In genomic region chr12:33279159-33279558, GRCm38 (mm10) we compare ENCODE assay signal across 29 mouse cellular contexts.
DNase-seq lines count a peak whose midpoint lies in the region; ATAC-seq and TF ChIP-seq lines count a peak whose summit lies in the region.
"Had no signal": no experiment of that assay in that cellular context is flagged by ENCODE, and none has a peak within 500 bp of the region (broad histone marks: within the 10 kb centered on the region; RNA-seq: fewer than 3 reads in every experiment).

No protein-coding gene starts in this region.

- peak; percentile 7; the same call in 1 of the 2 replicates for ATAC-seq in stomach, embryonic 15.5 days (ENCODE audit: insufficient read depth, low FRiP score, low read depth)
- ATAC-seq in stomach, postnatal 0 days (ENCODE audit: low FRiP score, low TSS enrichment): no peak
- ATAC-seq in inflammation-experienced regulatory T-cells, adult 6 months: peak; percentile 32
- ATAC-seq in intestine, postnatal 0 days: peak; percentile 47; the same call in 1 of the 2 replicates
- ATAC-seq: forebrain, embryonic 15.5 days; hindbrain, postnatal 0 days; Patski had no signal

- no peak for TF ChIP-seq EP300 in stomach, postnatal 0 days (optimal IDR thresholded peaks at IDR 0.05)

- no peak overlapping the region for H3K27ac ChIP-seq in stomach, embryonic 15.5 days
- H3K27ac ChIP-seq in stomach, postnatal 0 days (replicated peaks): no peak overlapping the region
- H3K27ac ChIP-seq in intestine, postnatal 0 days (ENCODE audit: low read depth, low read length): no peak overlapping the region
- H3K27ac ChIP-seq: embryonic facial prominence, embryonic 10.5 days; embryonic facial prominence, embryonic 13.5 days; forebrain, embryonic 12.5 days; forebrain, embryonic 15.5 days; heart, adult 2 months; heart, embryonic 10.5 days; heart, embryonic 13.5 days; hindbrain, embryonic 14.5 days; hindbrain, postnatal 0 days had no signal

- WGBS in stomach, embryonic 15.5 days: 35% methylated on average over 2 of the region's 2 CpGs
- 26% methylated on average over 2 of the region's 2 CpGs for WGBS in stomach, postnatal 0 days
- 26% methylated on average over 2 of the region's 2 CpGs for WGBS in intestine, postnatal 0 days

- no peak overlapping the region for H3K4me3 ChIP-seq in stomach, embryonic 15.5 days (replicated peaks)
- H3K4me3 ChIP-seq in stomach, postnatal 0 days (ENCODE audit: low read depth, low read length): no peak overlapping the region
- H3K4me3 ChIP-seq in intestine, postnatal 0 days (ENCODE audit: low read depth, low read length): no peak overlapping the region
- H3K4me3 ChIP-seq: embryonic facial prominence, embryonic 10.5 days; embryonic facial prominence, embryonic 13.5 days; erythroblast, embryonic 14.5 days; forebrain, embryonic 12.5 days; forebrain, embryonic 15.5 days; heart, adult 2 months; heart, embryonic 10.5 days; heart, embryonic 13.5 days had no signal

- no peaks in the 10 kb centered on the region for H3K36me3 ChIP-seq in stomach, embryonic 15.5 days
- H3K36me3 ChIP-seq in stomach, postnatal 0 days (ENCODE audit: control insufficient read depth, insufficient read depth, low read length): no peaks in the 10 kb centered on the region
- H3K36me3 ChIP-seq in intestine, postnatal 0 days (ENCODE audit: control insufficient read depth, insufficient read depth): no peaks in the 10 kb centered on the region
- H3K36me3 ChIP-seq: embryonic facial prominence, embryonic 10.5 days; embryonic facial prominence, embryonic 13.5 days; forebrain, embryonic 12.5 days; forebrain, embryonic 15.5 days; heart, embryonic 10.5 days; heart, embryonic 13.5 days had no signal

- peak; percentile 77 for DNase-seq in heart, adult 11 months
- DNase-seq in heart, adult 18-20 months: no peak
- DNase-seq in stomach, postnatal 0 days (ENCODE audit: low spot score): no peak
- no peak for DNase-seq in left cerebral cortex, adult 9 months (ENCODE audit: low spot score in 2 of 2)
- DNase-seq in gastrocnemius, postnatal 4 days (ENCODE audit: low spot score in 2 of 2): no peak
- DNase-seq: adrenal gland, postnatal 14 days; cerebellum, adult 11 months; cerebellum, adult 2 months; cerebellum, adult 9-11 months; cerebellum, postnatal 36 days; embryo, embryonic 11 days; gastrocnemius, postnatal 25 days; heart, adult 2 months; heart, postnatal 14 days; heart, postnatal 4 days had no signal

- no peak for TF ChIP-seq CTCF in stomach, postnatal 0 days (IDR thresholded peaks at IDR 0.05; ENCODE audit: low read depth)
- no peak for TF ChIP-seq CTCF in intestine, postnatal 0 days (IDR thresholded peaks at IDR 0.05; ENCODE audit: low read depth)

- H3K9me3 ChIP-seq in stomach, embryonic 15.5 days: no peaks in the 10 kb centered on the region
- no peaks in the 10 kb centered on the region for H3K9me3 ChIP-seq in stomach, postnatal 0 days (ENCODE audit: control insufficient read depth, low read length)
- no peaks in the 10 kb centered on the region for H3K9me3 ChIP-seq in intestine, postnatal 0 days (ENCODE audit: control insufficient read depth)
- H3K9me3 ChIP-seq: embryonic facial prominence, embryonic 10.5 days; embryonic facial prominence, embryonic 13.5 days; forebrain, embryonic 12.5 days; forebrain, embryonic 15.5 days; G1E; heart, embryonic 10.5 days; heart, embryonic 13.5 days had no signal

- peaks cover 4% of the 10 kb centered on the region; the same call in 1 of the 2 replicates for H3K4me1 ChIP-seq in stomach, embryonic 15.5 days
- no peaks in the 10 kb centered on the region for H3K4me1 ChIP-seq in stomach, postnatal 0 days (replicated peaks; ENCODE audit: control insufficient read depth, insufficient read depth)
- H3K4me1 ChIP-seq in intestine, postnatal 0 days (replicated peaks; ENCODE audit: control insufficient read depth, insufficient read depth, low read length): no peaks in the 10 kb centered on the region
- H3K4me1 ChIP-seq: embryonic facial prominence, embryonic 10.5 days; forebrain, embryonic 12.5 days; forebrain, embryonic 15.5 days had no signal

- H3K4me2 ChIP-seq in stomach, embryonic 15.5 days: no peak overlapping the region
- no peak overlapping the region for H3K4me2 ChIP-seq in stomach, postnatal 0 days (replicated peaks; ENCODE audit: low read depth)
- H3K4me2 ChIP-seq in intestine, postnatal 0 days (replicated peaks; ENCODE audit: low read depth): no peak overlapping the region
- H3K4me2 ChIP-seq: embryonic facial prominence, embryonic 13.5 days; forebrain, embryonic 12.5 days; forebrain, embryonic 15.5 days; heart, embryonic 13.5 days; hindbrain, embryonic 14.5 days had no signal

- H3K27me3 ChIP-seq in stomach, embryonic 15.5 days (replicated peaks): no peaks in the 10 kb centered on the region
- no peaks in the 10 kb centered on the region for H3K27me3 ChIP-seq in stomach, postnatal 0 days (ENCODE audit: control insufficient read depth, insufficient read depth, low read length)
- H3K27me3 ChIP-seq in intestine, postnatal 0 days (replicated peaks; ENCODE audit: control insufficient read depth, insufficient read depth, low read length): no peaks in the 10 kb centered on the region
- H3K27me3 ChIP-seq: embryonic facial prominence, embryonic 13.5 days; forebrain, embryonic 12.5 days; forebrain, embryonic 15.5 days; Patski had no signal

- H3K9ac ChIP-seq in stomach, embryonic 15.5 days: no peak overlapping the region
- no peak overlapping the region for H3K9ac ChIP-seq in stomach, postnatal 0 days (ENCODE audit: low read length)
- H3K9ac ChIP-seq in intestine, postnatal 0 days (ENCODE audit: low read depth, low read length): no peak overlapping the region
- H3K9ac ChIP-seq: embryonic facial prominence, embryonic 13.5 days; forebrain, embryonic 12.5 days; forebrain, embryonic 15.5 days; heart, embryonic 13.5 days; hindbrain, embryonic 14.5 days had no signal
